Mouse (Mus musculus): ENCODE results near the gene Slc35d1. TPM values are rescaled to one million over a fixed set of nuclear protein-coding genes. Genes with fewer than 3 reads are reported as not detected.
A peak's percentile ranks its signal among the peaks of the same experiment; 100 is the strongest.

Gene Slc35d1
- 7.2 and 8.1 TPM in 2 replicates for polyA plus RNA-seq (2016; fragmentation: Nextera tagmentation; extraction: Ambion mirVana)

GRCm38 (mm10) chr4:103214925-103215820, at the start of gene Slc35d1:
Gene Slc35d1 (minus strand): TSS chr4:103215164.
- ATAC-seq (ENCODE audit: low FRiP score) = peak; percentile 97
- H3K9ac ChIP-seq = peak within 1 kb of the TSS; percentile 90

GRCm38 (mm10) chr4:103263812-103264396, 48.9 kb upstream of the Slc35d1 start:
- Histone ChIP-seq H3K4me1 (peaks cover 6% of the 10 kb centered on the region; the same call in 1 of the 2 replicates), H3K9ac (no peak overlapping the region), H3K4me3 (replicated peaks) (no peak overlapping the region), H3K36me3 (replicated peaks) (no peaks in the 10 kb centered on the region), H3K27ac (no peak overlapping the region), H3K4me2 (no peak overlapping the region), H3K9me3 (no peaks in the 10 kb centered on the region), H3K27me3 (no peaks in the 10 kb centered on the region)
- no peak for ATAC-seq (ENCODE audit: low FRiP score)
- WGBS = 44% methylated on average over 8 of the region's 8 CpGs

More at GRCm38 (mm10) chr4:103214925-103215820, at the start of gene Slc35d1:
- peak within 1 kb of the TSS; percentile 99 for H3K27ac ChIP-seq
- peak within 1 kb of the TSS; percentile 69 for H3K4me2 ChIP-seq
- peaks cover 15% of the 10 kb centered on the region for H3K4me1 ChIP-seq
- WGBS = 2% methylated on average over 65 of the region's 70 CpGs
- peak within 1 kb of the TSS; percentile 66 for H3K4me3 ChIP-seq (replicated peaks)
- no peaks in the 10 kb centered on the region for H3K9me3 ChIP-seq
- no peaks in the 10 kb centered on the region for H3K27me3 ChIP-seq
- peaks cover 3% of the 10 kb centered on the region; the same call in 1 of the 2 replicates for H3K36me3 ChIP-seq (replicated peaks)

GRCm38 (mm10) chr4:103263378-103263777, 48.4 kb upstream of the Slc35d1 start:
- Histone ChIP-seq H3K27me3 (no peaks in the 10 kb centered on the region), H3K9ac (no peak overlapping the region), H3K4me3 (replicated peaks) (no peak overlapping the region), H3K4me2 (no peak overlapping the region), H3K9me3 (no peaks in the 10 kb centered on the region), H3K4me1 (peaks cover 6% of the 10 kb centered on the region; the same call in 1 of the 2 replicates), H3K27ac (no peak overlapping the region), H3K36me3 (replicated peaks) (no peaks in the 10 kb centered on the region)
- ATAC-seq (ENCODE audit: low FRiP score) = no peak
- 75% methylated on average over 5 of the region's 5 CpGs for WGBS

GRCm38 (mm10) chr4:103258817-103259216, 43.9 kb upstream of the Slc35d1 start:
- H3K4me2 ChIP-seq = no peak overlapping the region
- ATAC-seq (ENCODE audit: low FRiP score) = no peak
- no peak overlapping the region for H3K9ac ChIP-seq
- H3K27ac ChIP-seq = no peak overlapping the region
- H3K4me3 ChIP-seq (replicated peaks) = no peak overlapping the region
- peaks cover 1% of the 10 kb centered on the region; the same call in 1 of the 2 replicates for H3K4me1 ChIP-seq
- no peaks in the 10 kb centered on the region for H3K36me3 ChIP-seq (replicated peaks)
- 78% methylated on average over 3 of the region's 3 CpGs for WGBS
- H3K9me3 ChIP-seq = no peaks in the 10 kb centered on the region
- H3K27me3 ChIP-seq = no peaks in the 10 kb centered on the region

GRCm38 (mm10) chr4:103253846-103254245, 38.9 kb upstream of the Slc35d1 start:
- Histone ChIP-seq H3K27ac (no peak overlapping the region), H3K27me3 (no peaks in the 10 kb centered on the region), H3K4me2 (no peak overlapping the region), H3K9ac (no peak overlapping the region), H3K4me1 (no peaks in the 10 kb centered on the region), H3K4me3 (replicated peaks) (no peak overlapping the region), H3K9me3 (no peaks in the 10 kb centered on the region), H3K36me3 (replicated peaks) (no peaks in the 10 kb centered on the region)
- no peak for ATAC-seq (ENCODE audit: low FRiP score)
- WGBS = 91% methylated on average over 4 of the region's 4 CpGs

GRCm38 (mm10) chr4:103249436-103250085, 34.6 kb upstream of the Slc35d1 start:
- no peak overlapping the region for H3K4me3 ChIP-seq (replicated peaks)
- 82% methylated on average over 6 of the region's 6 CpGs for WGBS
- no peak overlapping the region for H3K27ac ChIP-seq

GRCm38 (mm10) chr4:103247813-103248212, 32.8 kb upstream of the Slc35d1 start:
- H3K27ac ChIP-seq = no peak overlapping the region
- 60% methylated on average over 2 of the region's 2 CpGs for WGBS
- no peaks in the 10 kb centered on the region for H3K9me3 ChIP-seq
- no peak overlapping the region for H3K4me2 ChIP-seq
- no peak overlapping the region for H3K4me3 ChIP-seq (replicated peaks)
- H3K27me3 ChIP-seq = no peaks in the 10 kb centered on the region
- H3K4me1 ChIP-seq = no peaks in the 10 kb centered on the region
- H3K36me3 ChIP-seq (replicated peaks) = no peaks in the 10 kb centered on the region
- ATAC-seq (ENCODE audit: low FRiP score) = no peak
- no peak overlapping the region for H3K9ac ChIP-seq

More at GRCm38 (mm10) chr4:103249436-103250085, 34.6 kb upstream of the Slc35d1 start:
- no peak overlapping the region for H3K4me2 ChIP-seq
- no peaks in the 10 kb centered on the region for H3K27me3 ChIP-seq
- no peak for ATAC-seq (ENCODE audit: low FRiP score)
- H3K4me1 ChIP-seq = no peaks in the 10 kb centered on the region
- no peaks in the 10 kb centered on the region for H3K36me3 ChIP-seq (replicated peaks)
- H3K9me3 ChIP-seq = no peaks in the 10 kb centered on the region
- no peak overlapping the region for H3K9ac ChIP-seq

GRCm38 (mm10) chr4:103247249-103247648, 32.3 kb upstream of the Slc35d1 start:
- no peak overlapping the region for H3K27ac ChIP-seq
- H3K36me3 ChIP-seq (replicated peaks) = no peaks in the 10 kb centered on the region
- no peaks in the 10 kb centered on the region for H3K4me1 ChIP-seq
- H3K4me2 ChIP-seq = no peak overlapping the region
- H3K4me3 ChIP-seq (replicated peaks) = no peak overlapping the region
- no peak overlapping the region for H3K9ac ChIP-seq
- ATAC-seq (ENCODE audit: low FRiP score) = no peak
- 77% methylated on average over 3 of the region's 3 CpGs for WGBS
- no peaks in the 10 kb centered on the region for H3K27me3 ChIP-seq
- H3K9me3 ChIP-seq = no peaks in the 10 kb centered on the region

- H3K9me3 ChIP-seq = no peaks in the 10 kb centered on the region
- 26% methylated on average over 2 of the region's 2 CpGs for WGBS
- no peak overlapping the region for H3K4me3 ChIP-seq (replicated peaks)
- no peaks in the 10 kb centered on the region for H3K4me1 ChIP-seq
- no peaks in the 10 kb centered on the region for H3K27me3 ChIP-seq
- H3K9ac ChIP-seq = no peak overlapping the region
- no peaks in the 10 kb centered on the region for H3K36me3 ChIP-seq (replicated peaks)
- ATAC-seq (ENCODE audit: low FRiP score) = no peak
- H3K27ac ChIP-seq = no peak overlapping the region
- no peak overlapping the region for H3K4me2 ChIP-seq
Observed at GRCm38 (mm10) chr4:103232156-103232555, 17.2 kb upstream of the Slc35d1 start.

GRCm38 (mm10) chr4:103222854-103223253, 7.9 kb upstream of the Slc35d1 start:
- Histone ChIP-seq H3K9ac (no peak overlapping the region), H3K27ac (no peak overlapping the region), H3K4me3 (replicated peaks) (no peak overlapping the region), H3K27me3 (no peaks in the 10 kb centered on the region), H3K9me3 (no peaks in the 10 kb centered on the region), H3K4me1 (no peaks in the 10 kb centered on the region), H3K4me2 (no peak overlapping the region), H3K36me3 (replicated peaks) (no peaks in the 10 kb centered on the region)
- WGBS = 46% methylated on average over 9 of the region's 9 CpGs
- no peak for ATAC-seq (ENCODE audit: low FRiP score)

GRCm38 (mm10) chr4:103221789-103222188, 6.8 kb upstream of the Slc35d1 start:
- Histone ChIP-seq H3K4me2 (no peak overlapping the region), H3K4me3 (replicated peaks) (no peak overlapping the region), H3K36me3 (replicated peaks) (no peaks in the 10 kb centered on the region), H3K9me3 (no peaks in the 10 kb centered on the region), H3K27me3 (no peaks in the 10 kb centered on the region), H3K9ac (no peak overlapping the region), H3K27ac (no peak overlapping the region), H3K4me1 (no peaks in the 10 kb centered on the region)
- no peak for ATAC-seq (ENCODE audit: low FRiP score)
- WGBS = 80% methylated on average over 6 of the region's 6 CpGs

- Histone ChIP-seq H3K36me3 (replicated peaks) (no peaks in the 10 kb centered on the region), H3K27ac (no peak overlapping the region), H3K4me2 (no peak overlapping the region), H3K4me1 (no peaks in the 10 kb centered on the region), H3K9ac (no peak overlapping the region), H3K27me3 (no peaks in the 10 kb centered on the region), H3K9me3 (no peaks in the 10 kb centered on the region), H3K4me3 (replicated peaks) (no peak overlapping the region)
- WGBS = 71% methylated on average over 5 of the region's 5 CpGs
- no peak for ATAC-seq (ENCODE audit: low FRiP score)
Observed at GRCm38 (mm10) chr4:103219011-103219410, 4.0 kb upstream of the Slc35d1 start.
